Mouse (Mus musculus): ENCODE data around the gene 4930433I11Rik. TPM values are rescaled to one million over a fixed set of nuclear protein-coding genes. Genes with fewer than 3 reads are reported as not detected.
"Not testable (repeated sequence)": the region's sequence is repeated elsewhere in the genome, so short reads cannot be mapped to it uniquely, and the experiment has no call there.

The 4930433I11Rik gene
- not detected in 2 replicates for polyA plus RNA-seq (2011; ENCODE audit: insufficient read length, low read depth, missing spikeins)

GRCm38 (mm10) chr7:40987243-40987642, at the start of gene 4930433I11Rik:
Gene 4930433I11Rik (plus strand): TSS chr7:40987543.
- no peak within 1 kb of the TSS for H3K4me3 ChIP-seq (ENCODE audit: insufficient read depth, low read length)
- TF ChIP-seq POLR2A (IDR thresholded peaks at IDR 0.05; ENCODE audit: low read depth, low read length), result no peak
- TF ChIP-seq CTCF (IDR thresholded peaks at IDR 0.05; ENCODE audit: borderline replicate concordance, insufficient read depth, low read length), result no peak
- H3K4me1 ChIP-seq (ENCODE audit: control insufficient read depth, insufficient read depth, low read length), result no peaks in the 10 kb centered on the region
- no peak within 1 kb of the TSS for H3K27ac ChIP-seq (ENCODE audit: insufficient read depth, low read length)

- no peak for TF ChIP-seq CTCF (IDR thresholded peaks at IDR 0.05; ENCODE audit: borderline replicate concordance, insufficient read depth, low read length)
- H3K4me1 ChIP-seq (ENCODE audit: control insufficient read depth, insufficient read depth, low read length), result no peaks in the 10 kb centered on the region
Observed at GRCm38 (mm10) chr7:40939371-40939770, 48.0 kb upstream of the 4930433I11Rik start.

GRCm38 (mm10) chr7:40942233-40942935, 45.0 kb upstream of the 4930433I11Rik start:
- Histone ChIP-seq H3K27ac (ENCODE audit: insufficient read depth, low read length) (no peak overlapping the region), H3K4me1 (ENCODE audit: control insufficient read depth, insufficient read depth, low read length) (no peaks in the 10 kb centered on the region), H3K4me3 (ENCODE audit: insufficient read depth, low read length) (no peak overlapping the region)
- TF ChIP-seq CTCF (IDR thresholded peaks at IDR 0.05; ENCODE audit: borderline replicate concordance, insufficient read depth, low read length), result no peak
- no peak for TF ChIP-seq POLR2A (IDR thresholded peaks at IDR 0.05; ENCODE audit: low read depth, low read length)

More at GRCm38 (mm10) chr7:40939371-40939770, 48.0 kb upstream of the 4930433I11Rik start:
- H3K27ac ChIP-seq (ENCODE audit: insufficient read depth, low read length), result no peak overlapping the region
- H3K4me3 ChIP-seq (ENCODE audit: insufficient read depth, low read length), result no peak overlapping the region

GRCm38 (mm10) chr7:41032419-41032818, 45.1 kb downstream of the 4930433I11Rik start, which contains the start of gene Gm4884:
Gene Gm4884 (plus strand): TSS chr7:41032719.
- H3K4me1 ChIP-seq (ENCODE audit: control insufficient read depth, insufficient read depth, low read length); H3K4me3 ChIP-seq (ENCODE audit: insufficient read depth, low read length): not testable (repeated sequence)

GRCm38 (mm10) chr7:41044058-41044457, 56.7 kb downstream of the 4930433I11Rik start:
- H3K4me3 ChIP-seq (ENCODE audit: insufficient read depth, low read length); H3K27ac ChIP-seq (ENCODE audit: insufficient read depth, low read length); H3K4me1 ChIP-seq (ENCODE audit: control insufficient read depth, insufficient read depth, low read length): not testable (repeated sequence)

More at GRCm38 (mm10) chr7:41032419-41032818, 45.1 kb downstream of the 4930433I11Rik start, which contains the start of gene Gm4884:
- H3K27ac ChIP-seq (ENCODE audit: insufficient read depth, low read length), result not testable (repeated sequence)

Other genes with a start within 250 kb of the 4930433I11Rik start
- 0.68 and 1.5 TPM in 2 replicates for gene Vstm2b, start 89.2 kb upstream of the 4930433I11Rik start, polyA plus RNA-seq (2011; ENCODE audit: insufficient read length, low read depth, missing spikeins)
- not detected in 2 replicates for gene Gm4884, start 45.2 kb downstream of the 4930433I11Rik start, polyA plus RNA-seq (2011; ENCODE audit: insufficient read length, low read depth, missing spikeins)
- not detected in 2 replicates for gene Gm5592, start 166.3 kb downstream of the 4930433I11Rik start, polyA plus RNA-seq (2011; ENCODE audit: insufficient read length, low read depth, missing spikeins)

All from embryonic fibroblast, embryonic 13.5 days (primary cell).